Mouse (Mus musculus) limb, embryonic 12.5 days (tissue): ENCODE data around the gene Gli2. TPM values are rescaled to one million over a fixed set of nuclear protein-coding genes. Genes with fewer than 3 reads are reported as not detected.
A peak's percentile ranks its signal among the peaks of the same experiment; 100 is the strongest.

Source experiments
- ATAC-seq: fragments of 200-750 bp; cut with Nextera tagmentation; 2 replicates; pipeline ENCODE4 v1.8.0; 2017; ENCODE audit warnings: low read depth, moderate TSS enrichment; ENCODE audit not compliant: insufficient number of reproducible peaks, insufficient read depth, low FRiP score, low TSS enrichment
- H3K27ac ChIP-seq: fragments of 300-500 bp; sonication (generic); 2 replicates; pipeline ENCODE4 v1.5.1; 2016; ENCODE audit warnings: mild to moderate bottlenecking, moderate library complexity
- H3K27me3 ChIP-seq: fragments of 300-500 bp; sonication (generic); 2 replicates; pipeline ENCODE4 v1.6.1; 2016; ENCODE audit warnings: mild to moderate bottlenecking, moderate library complexity
- H3K36me3 ChIP-seq: fragments of 300-500 bp; sonication (generic); 2 replicates; pipeline ENCODE4 v1.6.1; 2016; ENCODE audit warnings: mild to moderate bottlenecking, moderate library complexity
- H3K4me1 ChIP-seq: fragments of 300-500 bp; sonication (generic); replicated peaks from 2 replicates; pipeline ENCODE4 v1.6.1; 2016
- H3K4me2 ChIP-seq: fragments of 300-500 bp; sonication (generic); 2 replicates; pipeline ENCODE4 v1.6.1; 2016; ENCODE audit warnings: mild to moderate bottlenecking, moderate library complexity
- H3K4me3 ChIP-seq: fragments of 300-500 bp; sonication (generic); replicated peaks from 2 replicates; pipeline ENCODE4 v1.5.1; 2016; ENCODE audit warnings: mild to moderate bottlenecking
- H3K9ac ChIP-seq: fragments of 300-500 bp; sonication (generic); replicated peaks from 2 replicates; pipeline ENCODE4 v1.6.1; 2016; ENCODE audit warnings: mild to moderate bottlenecking, moderate library complexity
- H3K9me3 ChIP-seq: fragments of 300-500 bp; sonication (generic); 2 replicates; pipeline ENCODE4 v1.6.1; 2016; ENCODE audit warnings: mild to moderate bottlenecking, moderate library complexity
- WGBS: fragments of 180-500 bp; shearing (Covaris S2); methylation state at CpG from one replicate; pipeline ENCODE4 v1.1.7; 2016; 5-methylcytosine and 5-hydroxymethylcytosine counted together
- microRNA-seq: library from miRNA; unstranded; fragments of <30 nt; microRNA quantifications from one replicate; pipeline ENCODE4, GENCODE M21; 2017
- polyA plus RNA-seq: library from polyadenylated mRNA; unstranded; fragments of >200 nt; fragmentation: Nextera tagmentation; extraction: Ambion mirVana; gene quantifications from 2 replicates; pipeline ENCODE4 v1.2.1, GENCODE M21; 2016

Gene Gli2
- polyA plus RNA-seq, 1 experiment from 2014 or later = 14.2 TPM

- no peak overlapping the region for H3K27ac ChIP-seq
- H3K9ac ChIP-seq = no peak overlapping the region
- H3K4me2 ChIP-seq = no peak overlapping the region
- peaks cover 21% of the 10 kb centered on the region for H3K4me1 ChIP-seq
- H3K27me3 ChIP-seq = no peaks in the 10 kb centered on the region
- H3K4me3 ChIP-seq = no peak overlapping the region
- ATAC-seq = no peak
- H3K36me3 ChIP-seq = no peaks in the 10 kb centered on the region
- peaks cover 16% of the 10 kb centered on the region for H3K9me3 ChIP-seq
- 74% methylated on average over 18 of the region's 18 CpGs for WGBS
Observed at GRCm38 (mm10) chr1:118795415-118796167, 257.8 kb downstream of the Gli2 start.

- H3K27ac ChIP-seq = peak overlapping the region; percentile 67
- H3K9ac ChIP-seq = no peak overlapping the region
- peaks cover 10% of the 10 kb centered on the region; the same call in 1 of the 2 replicates for H3K9me3 ChIP-seq
- ATAC-seq = no peak
- H3K4me3 ChIP-seq = no peak overlapping the region
- WGBS = 57% methylated on average over 2 of the region's 2 CpGs
- H3K27me3 ChIP-seq = no peaks in the 10 kb centered on the region
- H3K4me2 ChIP-seq = no peak overlapping the region
- peaks cover 24% of the 10 kb centered on the region for H3K4me1 ChIP-seq
- no peaks in the 10 kb centered on the region for H3K36me3 ChIP-seq
Observed at GRCm38 (mm10) chr1:118789871-118790270, 263.5 kb downstream of the Gli2 start.

- Histone ChIP-seq H3K27ac (peak overlapping the region; percentile 67), H3K4me3 (no peak overlapping the region), H3K36me3 (no peaks in the 10 kb centered on the region), H3K4me2 (no peak overlapping the region), H3K4me1 (peaks cover 24% of the 10 kb centered on the region), H3K9me3 (peaks cover 10% of the 10 kb centered on the region; the same call in 1 of the 2 replicates), H3K9ac (no peak overlapping the region), H3K27me3 (no peaks in the 10 kb centered on the region)
- ATAC-seq = no peak
- 28% methylated on average over 3 of the region's 3 CpGs for WGBS
Observed at GRCm38 (mm10) chr1:118789468-118789867, 264.0 kb downstream of the Gli2 start.

- H3K27ac ChIP-seq = no peak overlapping the region
- H3K36me3 ChIP-seq = no peaks in the 10 kb centered on the region
- H3K9ac ChIP-seq = no peak overlapping the region
- H3K4me3 ChIP-seq = no peak overlapping the region
- WGBS = 64% methylated on average over 5 of the region's 5 CpGs
- peaks cover 10% of the 10 kb centered on the region; the same call in 1 of the 2 replicates for H3K9me3 ChIP-seq
- H3K4me2 ChIP-seq = no peak overlapping the region
- peaks cover 24% of the 10 kb centered on the region for H3K4me1 ChIP-seq
- H3K27me3 ChIP-seq = no peaks in the 10 kb centered on the region
- ATAC-seq = 0 out of 2 replicates have a peak, but pooled peaks have one; percentile 18
Observed at GRCm38 (mm10) chr1:118788813-118789212, 264.6 kb downstream of the Gli2 start.

GRCm38 (mm10) chr1:118787486-118787885, 265.9 kb downstream of the Gli2 start:
- Histone ChIP-seq H3K9me3 (peaks cover 10% of the 10 kb centered on the region; the same call in 1 of the 2 replicates), H3K27me3 (no peaks in the 10 kb centered on the region), H3K4me1 (peaks cover 24% of the 10 kb centered on the region), H3K4me2 (no peak overlapping the region), H3K9ac (no peak overlapping the region), H3K36me3 (no peaks in the 10 kb centered on the region), H3K4me3 (no peak overlapping the region), H3K27ac (no peak overlapping the region)
- ATAC-seq = no peak
- 63% methylated on average over 3 of the region's 3 CpGs for WGBS

Small RNA genes within 50 kb of the gene (microRNA-seq; reads per million reads assigned to microRNA genes)
- gene Mir6346 = not detected
